Mouse (Mus musculus) adrenal gland, adult 18-20 months (tissue): ENCODE results near the gene Gm4922. TPM values are rescaled to one million over a fixed set of nuclear protein-coding genes. Genes with fewer than 3 reads are reported as not detected.

Experiments used
- DNase-seq, 2 experiments: peaks; one replicate each; pipeline ENCODE4 v3.0.0; 2021 to 2022; ENCODE audit warnings: low spot score in 2 of 2
- long read RNA-seq, 2 experiments: library from polyadenylated mRNA; stranded (forward); transcript quantifications; one replicate each; pipeline ENCODE4 v2.0.0; 2021
- total RNA-seq, 2 experiments: library from RNA; stranded (reverse); gene quantifications; 1 replicate in 1 of 2; 2 replicates in 1 of 2; pipeline ENCODE4 v1.2.3; 2021

The Gm4922 gene
- not detected for total RNA-seq
- long read RNA-seq, experiment 1: 0 reads
- long read RNA-seq, experiment 2: 0 reads

GRCm38 (mm10) chr10:18786693-18787092 lies at the start of gene Gm4922:
Gm4922 (minus strand) TSS chr10:18786793.
- no peak for DNase-seq

- DNase-seq: peak in 1 of 2 experiments; percentile 25
These were observed 49.3 kb upstream of the Gm4922 start for GRCm38 (mm10) chr10:18835684-18836479.

GRCm38 (mm10) chr10:18834389-18834788 lies 47.8 kb upstream of the Gm4922 start:
- DNase-seq: no peak

- no peak for DNase-seq
These were observed 45.2 kb upstream of the Gm4922 start for GRCm38 (mm10) chr10:18831823-18832222.

GRCm38 (mm10) chr10:18830359-18830758 lies 43.8 kb upstream of the Gm4922 start:
- DNase-seq: no peak

- DNase-seq: no peak
These were observed 41.3 kb upstream of the Gm4922 start for GRCm38 (mm10) chr10:18827936-18828335.

- no peak for DNase-seq
These were observed 39.5 kb upstream of the Gm4922 start for GRCm38 (mm10) chr10:18826107-18826506.

- no peak for DNase-seq
These were observed 38.5 kb upstream of the Gm4922 start for GRCm38 (mm10) chr10:18825143-18825542.

GRCm38 (mm10) chr10:18816560-18816959 lies 30.0 kb upstream of the Gm4922 start:
- no peak for DNase-seq

- no peak for DNase-seq
These were observed 25.2 kb upstream of the Gm4922 start for GRCm38 (mm10) chr10:18811751-18812150.

GRCm38 (mm10) chr10:18790063-18790462 lies 3.5 kb upstream of the Gm4922 start:
- no peak for DNase-seq

- DNase-seq: no peak
These were observed 2.0 kb upstream of the Gm4922 start for GRCm38 (mm10) chr10:18788601-18789000.

- no peak for DNase-seq
These were observed 9.0 kb downstream of the Gm4922 start for GRCm38 (mm10) chr10:18777546-18777945.

GRCm38 (mm10) chr10:18772537-18773179 lies 13.9 kb downstream of the Gm4922 start:
- no peak for DNase-seq

- no peak for DNase-seq
These were observed 16.7 kb downstream of the Gm4922 start for GRCm38 (mm10) chr10:18769909-18770308.

- peak in 1 of 2 experiments; percentile 37 for DNase-seq
These were observed 26.4 kb downstream of the Gm4922 start for GRCm38 (mm10) chr10:18760241-18760640.

- no peak for DNase-seq
These were observed 36.5 kb downstream of the Gm4922 start for GRCm38 (mm10) chr10:18750057-18750456.

- peak; percentile 59 to 69 for DNase-seq
These were observed 43.1 kb downstream of the Gm4922 start, which contains the start of gene Arfgef3 for GRCm38 (mm10) chr10:18743286-18744142. Arfgef3 (minus strand) TSS chr10:18743949.

- DNase-seq: no peak
These were observed 44.5 kb downstream of the Gm4922 start for GRCm38 (mm10) chr10:18742086-18742485.

GRCm38 (mm10) chr10:18741024-18741423 lies 45.6 kb downstream of the Gm4922 start:
- DNase-seq: no peak
